Mouse (Mus musculus): ENCODE measurements at regions not wholly inside any gene's neighbourhood (a gene's known extent, or its start where the extent isn't known, plus 50 kb on each side); places are given as distances from the start of the nearest gene placed in this dataset.

- Histone ChIP-seq H3K36me3 (ENCODE audit: control insufficient read depth in 1 of 2, insufficient read depth in 2 of 2, low read length in 2 of 2) (no peaks in the 10 kb centered on the region), H3K4me3 (ENCODE audit: control insufficient read depth in 1 of 2, insufficient read depth in 1 of 2, low read depth in 2 of 2, low read length in 2 of 2) (no peak overlapping the region), H3K79me2 (ENCODE audit: control insufficient read depth, insufficient read depth, low read length, poor library complexity) (no peaks in the 10 kb centered on the region), H3K9ac (ENCODE audit: control insufficient read depth, low read depth, low read length, poor library complexity, severe bottlenecking) (no peak overlapping the region), H3K27me3 (ENCODE audit: control insufficient read depth in 1 of 2, insufficient read depth in 2 of 2, low read length in 2 of 2) (no peaks in the 10 kb centered on the region), H3K27ac (ENCODE audit: control insufficient read depth, low read depth, low read length) (no peak overlapping the region), H3K4me1 (ENCODE audit: control insufficient read depth in 1 of 2, insufficient read depth in 2 of 2, low read length in 2 of 2) (no peaks in the 10 kb centered on the region), H3K9me3 (replicated peaks; ENCODE audit: insufficient read depth, low read length) (no peaks in the 10 kb centered on the region)
- TF ChIP-seq CTCF (IDR thresholded peaks at IDR 0.05 in 2 of 3, conservative IDR thresholded peaks at IDR 0.05 in 1 of 3; ENCODE audit: control insufficient read depth in 1 of 3, insufficient read depth in 1 of 3, low read depth in 2 of 3, low read length in 3 of 3, poor library complexity in 1 of 3, severe bottlenecking in 1 of 3) (no peak), RAD21 (IDR thresholded peaks at IDR 0.05; ENCODE audit: low read depth, low read length) (no peak), NRF1 (IDR thresholded peaks at IDR 0.05; ENCODE audit: insufficient read depth, low read depth, low read length, poor library complexity, severe bottlenecking) (no peak), KAT2A (conservative IDR thresholded peaks at IDR 0.05; ENCODE audit: low read depth, low read length) (no peak), USF2 (IDR thresholded peaks at IDR 0.05; ENCODE audit: borderline replicate concordance in 1 of 2, insufficient read depth in 1 of 2, low read depth in 1 of 2, low read length in 2 of 2) (no peak), MAX (IDR thresholded peaks at IDR 0.05; ENCODE audit: low read length) (no peak), HCFC1 (IDR thresholded peaks at IDR 0.05; ENCODE audit: low read depth, low read length) (no peak), MYB (IDR thresholded peaks at IDR 0.05; ENCODE audit: low read depth, low read length) (no peak), RCOR1 (IDR thresholded peaks at IDR 0.05; ENCODE audit: low read depth, low read length) (no peak), ZNF384 (IDR thresholded peaks at IDR 0.05; ENCODE audit: low read depth, low read length) (no peak)
- no peak for DNase-seq (ENCODE audit: low read depth, low spot score)
These were observed 127.6 kb downstream of the Gadd45g start for GRCm38 (mm10) chr13:51974101-51974500.

GRCm38 (mm10) chr13:51975330-51975729 is 128.9 kb downstream of the Gadd45g start:
- Histone ChIP-seq H3K9me3 (replicated peaks; ENCODE audit: insufficient read depth, low read length) (no peaks in the 10 kb centered on the region), H3K79me2 (ENCODE audit: control insufficient read depth, insufficient read depth, low read length, poor library complexity) (no peaks in the 10 kb centered on the region), H3K4me1 (ENCODE audit: control insufficient read depth in 1 of 2, insufficient read depth in 2 of 2, low read length in 2 of 2) (no peaks in the 10 kb centered on the region), H3K27me3 (ENCODE audit: control insufficient read depth in 1 of 2, insufficient read depth in 2 of 2, low read length in 2 of 2) (no peaks in the 10 kb centered on the region), H3K36me3 (ENCODE audit: control insufficient read depth in 1 of 2, insufficient read depth in 2 of 2, low read length in 2 of 2) (no peaks in the 10 kb centered on the region), H3K4me3 (ENCODE audit: control insufficient read depth in 1 of 2, insufficient read depth in 1 of 2, low read depth in 2 of 2, low read length in 2 of 2) (no peak overlapping the region), H3K27ac (ENCODE audit: control insufficient read depth, low read depth, low read length) (no peak overlapping the region), H3K9ac (ENCODE audit: control insufficient read depth, low read depth, low read length, poor library complexity, severe bottlenecking) (no peak overlapping the region)
- TF ChIP-seq MYC (IDR thresholded peaks at IDR 0.05; ENCODE audit: low read depth, low read length) = no peak
- TF ChIP-seq UBTF (IDR thresholded peaks at IDR 0.05; ENCODE audit: borderline replicate concordance, insufficient read depth, low read depth, low read length) = no peak
- TF ChIP-seq MEF2A (IDR thresholded peaks at IDR 0.05; ENCODE audit: extremely low read depth, insufficient replicate concordance, low read depth, low read length, poor library complexity, severe bottlenecking) = no peak
- TF ChIP-seq GABPA (IDR thresholded peaks at IDR 0.05; ENCODE audit: low read depth, low read length) = no peak
- TF ChIP-seq MYB (IDR thresholded peaks at IDR 0.05; ENCODE audit: low read depth, low read length) = no peak
- no peak for TF ChIP-seq POLR2AphosphoS2 (IDR thresholded peaks at IDR 0.05; ENCODE audit: low read length)
- no peak for TF ChIP-seq ZMIZ1 (IDR thresholded peaks at IDR 0.05; ENCODE audit: low read depth, low read length)
- DNase-seq (ENCODE audit: low read depth, low spot score) = no peak

All from MEL (cell line).